Mouse (Mus musculus) liver, adult 2 months (tissue): ENCODE data around the gene Plcd4.

Experiments
- CTCF ChIP-seq: fragments of 200-500 bp; IDR thresholded peaks from 2 replicates; pipeline ENCODE4 v1.5.1; 2011; ENCODE audit warnings: low read depth, low read length, control low read depth
- POLR2A ChIP-seq: fragments of 200-500 bp; IDR thresholded peaks from 2 replicates; pipeline ENCODE4 v1.6.1; 2011; ENCODE audit warnings: low read length, control low read depth; ENCODE audit not compliant: insufficient read depth; ENCODE audit errors: extremely low read depth

DNA sequence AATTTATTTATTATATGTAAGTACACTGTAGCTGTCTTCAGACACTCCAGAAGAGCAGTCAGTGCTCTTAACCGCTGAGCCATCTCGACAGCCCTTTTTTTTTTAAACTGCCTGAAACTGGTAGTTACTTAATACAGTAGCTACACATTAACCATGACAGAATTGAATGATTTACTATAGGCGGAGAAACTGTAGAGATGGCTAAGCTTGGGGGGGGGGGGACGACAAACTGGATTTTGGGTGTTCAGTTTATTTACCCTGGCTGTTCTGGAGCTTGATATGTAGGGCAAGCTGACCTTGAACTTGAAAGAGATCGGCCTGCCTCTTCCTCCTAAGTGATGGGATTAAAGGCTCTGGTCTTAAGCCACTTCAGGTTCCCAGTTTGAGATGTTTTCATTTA is 31.4 kb upstream of the Plcd4 start:
- TF ChIP-seq CTCF (no peak), POLR2A (no peak)
